Mouse (Mus musculus): ENCODE measurements at regions not wholly inside any gene's neighbourhood (a gene's known extent, or its start where the extent isn't known, plus 50 kb on each side); places are given as distances from the start of the nearest gene placed in this dataset.
"Not testable (repeated sequence)": the region's sequence is repeated elsewhere in the genome, so short reads cannot be mapped to it uniquely, and the experiment has no call there.

DNA sequence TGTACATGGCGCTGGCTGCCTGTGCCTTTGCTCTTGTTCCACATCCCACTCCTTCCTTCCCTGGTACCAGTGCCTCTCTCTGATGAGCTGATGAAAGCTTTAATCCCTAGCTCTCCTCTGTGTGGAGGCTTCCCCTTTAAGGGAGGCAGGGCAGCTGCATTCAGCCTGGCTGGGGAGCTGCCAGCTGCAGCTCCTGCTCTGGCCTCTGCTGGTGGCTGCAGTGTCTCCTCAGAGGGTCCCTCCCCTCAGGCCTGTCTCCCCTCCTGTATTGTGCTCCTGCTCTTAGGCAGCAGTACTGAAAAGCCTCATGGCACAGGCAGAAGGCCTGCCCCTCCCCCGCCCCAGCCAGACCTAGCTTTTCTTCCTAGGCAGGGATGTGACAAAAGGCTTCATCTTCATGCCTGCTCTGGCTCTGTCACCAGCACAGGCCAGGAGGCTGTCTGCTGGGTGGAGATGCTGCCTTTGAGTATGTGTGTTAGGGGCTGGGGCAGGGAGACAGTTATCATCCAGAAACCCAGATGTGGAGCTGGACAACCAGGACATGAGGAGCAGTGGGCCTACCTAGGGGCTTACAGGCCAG is 97.7 kb upstream of the Zcchc13 start:
- DNase-seq (ENCODE audit: extremely low read depth, insufficient read length, low spot score): not testable (repeated sequence)

DNA sequence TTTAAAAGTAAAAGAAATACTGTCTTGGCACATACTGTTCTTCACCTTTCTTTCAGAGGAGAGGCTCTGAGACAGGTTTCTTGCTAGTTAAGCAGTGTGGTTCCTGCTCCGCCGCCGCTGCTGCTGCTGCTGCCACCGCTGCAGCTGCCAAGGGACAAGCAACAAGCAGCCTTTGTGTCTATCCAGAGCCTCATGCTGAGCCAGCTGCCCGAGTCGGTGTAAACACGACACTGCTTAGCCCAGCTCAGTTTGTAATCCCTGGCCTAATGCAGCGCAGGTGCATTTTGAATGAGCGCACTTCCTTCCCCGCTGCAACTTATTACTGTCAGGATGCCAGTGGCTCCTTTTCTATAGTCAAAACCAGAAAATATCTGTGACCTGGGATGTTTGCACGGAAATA is 97.1 kb upstream of the Zcchc13 start:
- no peak for DNase-seq (ENCODE audit: extremely low read depth, insufficient read length, low spot score)

DNA sequence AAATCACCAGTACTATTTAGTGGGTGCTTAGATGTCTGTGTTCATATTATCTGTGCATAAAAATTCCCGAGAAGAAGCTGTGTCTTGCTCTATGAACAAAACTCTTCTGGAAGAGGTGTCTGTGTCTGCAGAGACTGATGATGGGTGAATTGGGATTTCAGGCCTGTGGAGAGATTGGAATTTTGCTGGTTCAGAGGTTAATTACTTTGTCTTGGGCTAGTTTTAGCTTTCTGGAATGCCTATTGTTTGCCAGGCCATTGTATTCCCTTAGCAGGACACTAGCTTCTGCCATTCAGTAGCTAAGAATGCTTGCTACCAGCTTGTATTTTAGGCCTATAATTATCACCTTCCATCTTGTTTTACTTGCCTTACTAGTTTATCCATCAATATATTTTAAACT is 96.6 kb upstream of the Zcchc13 start:
- DNase-seq (ENCODE audit: extremely low read depth, insufficient read length, low spot score): no peak

DNA sequence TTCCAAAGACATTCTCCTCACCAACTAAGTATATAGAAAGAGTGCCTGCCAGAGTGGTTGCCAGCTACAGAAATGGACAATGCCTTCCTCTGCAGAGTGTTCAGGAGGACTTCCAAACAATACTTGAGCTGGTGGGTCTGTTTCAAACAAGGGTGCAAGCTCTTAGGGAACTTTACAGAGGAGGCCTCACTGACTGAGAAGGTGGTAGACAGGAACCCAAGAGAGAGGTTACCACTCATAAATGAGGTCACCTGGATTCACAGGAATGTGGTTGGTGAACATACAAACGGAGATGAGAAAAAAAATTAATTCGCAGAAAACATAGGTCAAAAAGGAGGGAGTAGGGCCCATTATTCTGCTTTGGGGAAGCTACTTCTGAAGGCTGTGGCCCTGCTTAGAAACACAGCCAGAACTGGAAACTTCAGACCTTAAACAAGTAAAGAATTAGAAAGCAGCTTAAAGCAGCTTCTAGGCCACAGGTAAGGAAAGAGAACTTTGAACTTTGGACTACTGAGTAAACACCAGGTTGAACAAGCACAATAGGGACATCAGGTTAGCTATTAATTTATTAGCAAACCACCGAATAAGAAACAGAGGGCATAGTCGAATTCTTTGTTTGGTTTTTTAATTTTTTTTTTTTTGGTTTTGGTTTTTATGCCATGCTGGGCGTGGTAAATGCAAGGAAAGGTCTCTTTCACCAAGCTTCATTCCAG is 83.7 kb upstream of the Zcchc13 start:
- no peak for DNase-seq (ENCODE audit: extremely low read depth, insufficient read length, low spot score)

DNA sequence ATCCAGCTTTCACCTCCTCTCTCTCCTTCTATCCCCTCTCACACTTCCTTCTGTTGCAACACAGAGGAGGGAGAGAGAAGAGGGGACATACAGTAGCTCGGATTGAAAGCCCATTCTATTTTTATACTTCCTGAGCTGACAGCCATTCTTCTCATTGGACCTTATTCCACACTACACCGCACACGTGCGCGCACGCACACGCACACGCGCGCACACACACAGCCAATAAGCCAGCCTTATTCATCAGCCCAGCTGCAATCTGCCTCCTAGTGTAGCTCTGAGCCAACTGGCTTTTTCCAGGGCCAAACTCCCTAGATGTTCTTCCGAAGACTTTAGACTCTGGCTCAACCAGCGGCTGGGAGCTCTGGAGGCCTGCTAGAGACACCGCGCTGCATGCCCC is 79.1 kb upstream of the Zcchc13 start:
- DNase-seq (ENCODE audit: extremely low read depth, insufficient read length, low spot score): no peak

DNA sequence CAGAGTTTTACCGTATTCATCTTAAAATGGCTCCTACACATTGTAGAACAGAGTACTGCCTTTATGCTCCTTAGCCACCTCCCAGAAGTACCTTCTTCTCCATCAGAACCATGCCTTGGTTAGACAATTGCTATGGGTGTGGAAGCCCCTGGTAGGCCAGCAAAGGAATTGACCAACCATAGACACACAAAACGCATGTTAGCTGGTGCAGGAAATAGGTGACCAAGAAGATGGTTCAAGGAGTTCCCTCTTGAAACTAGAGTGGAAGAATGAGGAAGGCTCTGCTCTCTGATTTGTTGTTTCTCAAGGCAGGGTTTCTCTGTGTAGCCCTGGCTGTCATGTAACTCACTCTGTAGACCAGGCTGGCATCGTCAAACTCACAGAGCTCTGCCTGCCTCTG is 77.2 kb upstream of the Zcchc13 start:
- no peak for DNase-seq (ENCODE audit: extremely low read depth, insufficient read length, low spot score)

DNA sequence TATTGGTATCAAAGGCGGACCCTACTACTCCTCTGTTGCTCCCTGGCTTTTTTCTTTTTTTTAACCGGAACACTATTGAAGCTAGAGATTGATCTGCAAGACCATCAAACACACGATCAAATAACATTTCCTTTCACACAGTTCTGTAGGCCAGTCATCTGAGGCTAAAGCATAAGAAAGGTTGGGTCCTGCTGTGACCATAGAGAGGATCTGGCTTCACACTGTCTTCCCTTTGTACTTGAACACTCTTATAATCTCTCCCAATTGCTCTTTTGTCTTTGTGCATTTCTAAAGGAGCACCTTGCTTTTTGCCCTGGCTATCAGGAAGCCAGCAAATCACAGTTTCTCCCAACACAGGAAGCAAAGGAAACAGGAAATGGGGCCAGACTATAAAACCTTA is 76.8 kb upstream of the Zcchc13 start:
- DNase-seq (ENCODE audit: extremely low read depth, insufficient read length, low spot score): no peak

DNA sequence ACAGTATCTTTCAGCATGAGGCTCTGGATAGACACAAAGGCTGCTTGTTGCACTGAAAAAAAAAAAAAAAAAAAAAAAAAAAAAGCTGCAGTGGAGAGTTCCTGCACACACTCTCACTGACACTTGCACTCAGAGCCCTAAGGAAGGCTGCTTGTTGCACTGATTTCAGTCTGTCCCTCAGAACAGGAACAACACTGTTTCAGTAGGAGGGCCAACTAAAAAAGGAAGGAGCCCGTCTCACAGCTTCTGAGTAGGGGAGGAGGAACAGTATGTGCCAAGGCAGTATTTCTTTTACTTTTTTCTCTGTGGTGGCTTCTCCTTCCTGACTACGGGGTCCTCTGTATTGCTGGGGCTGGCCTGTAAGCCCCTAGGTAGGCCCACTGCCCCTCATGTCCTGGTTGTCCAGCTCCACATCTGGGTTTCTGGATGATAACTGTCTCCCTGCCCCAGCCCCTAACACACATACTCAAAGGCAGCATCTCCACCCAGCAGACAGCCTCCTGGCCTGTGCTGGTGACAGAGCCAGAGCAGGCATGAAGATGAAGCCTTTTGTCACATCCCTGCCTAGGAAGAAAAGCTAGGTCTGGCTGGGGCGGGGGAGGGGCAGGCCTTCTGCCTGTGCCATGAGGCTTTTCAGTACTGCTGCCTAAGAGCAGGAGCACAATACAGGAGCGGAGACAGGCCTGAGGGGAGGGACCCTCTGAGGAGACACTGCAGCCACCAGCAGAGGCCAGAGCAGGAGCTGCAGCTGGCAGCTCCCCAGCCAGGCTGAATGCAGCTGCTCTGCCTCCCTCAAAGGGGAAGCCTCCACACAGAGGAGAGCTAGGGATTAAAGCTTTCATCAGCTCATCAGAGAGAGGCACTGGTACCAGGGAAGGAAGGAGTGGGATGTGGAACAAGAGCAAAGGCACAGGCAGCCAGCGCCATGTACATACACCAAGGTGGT is 75.1 kb upstream of the Zcchc13 start:
- not testable (repeated sequence) for DNase-seq (ENCODE audit: extremely low read depth, insufficient read length, low spot score)

DNA sequence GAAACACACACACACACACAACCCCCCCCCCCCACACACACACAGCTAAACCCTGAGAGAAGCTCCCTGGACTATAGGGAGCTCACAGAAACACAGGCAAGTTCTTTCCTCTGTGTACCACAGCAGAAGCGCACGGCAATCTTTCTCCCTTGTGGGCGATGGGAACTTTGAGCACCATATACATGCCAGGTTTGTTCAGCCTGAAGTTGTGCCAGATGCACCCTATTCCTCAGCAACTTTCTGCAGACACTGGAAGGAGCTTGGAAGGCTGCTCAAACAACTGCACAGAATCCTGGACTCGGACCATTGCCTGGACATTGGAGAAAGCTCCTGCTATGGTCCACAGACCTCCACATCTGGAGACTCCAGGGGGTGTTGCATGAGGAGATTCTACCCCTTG is 74.3 kb upstream of the Zcchc13 start:
- no peak for DNase-seq (ENCODE audit: extremely low read depth, insufficient read length, low spot score)

DNA sequence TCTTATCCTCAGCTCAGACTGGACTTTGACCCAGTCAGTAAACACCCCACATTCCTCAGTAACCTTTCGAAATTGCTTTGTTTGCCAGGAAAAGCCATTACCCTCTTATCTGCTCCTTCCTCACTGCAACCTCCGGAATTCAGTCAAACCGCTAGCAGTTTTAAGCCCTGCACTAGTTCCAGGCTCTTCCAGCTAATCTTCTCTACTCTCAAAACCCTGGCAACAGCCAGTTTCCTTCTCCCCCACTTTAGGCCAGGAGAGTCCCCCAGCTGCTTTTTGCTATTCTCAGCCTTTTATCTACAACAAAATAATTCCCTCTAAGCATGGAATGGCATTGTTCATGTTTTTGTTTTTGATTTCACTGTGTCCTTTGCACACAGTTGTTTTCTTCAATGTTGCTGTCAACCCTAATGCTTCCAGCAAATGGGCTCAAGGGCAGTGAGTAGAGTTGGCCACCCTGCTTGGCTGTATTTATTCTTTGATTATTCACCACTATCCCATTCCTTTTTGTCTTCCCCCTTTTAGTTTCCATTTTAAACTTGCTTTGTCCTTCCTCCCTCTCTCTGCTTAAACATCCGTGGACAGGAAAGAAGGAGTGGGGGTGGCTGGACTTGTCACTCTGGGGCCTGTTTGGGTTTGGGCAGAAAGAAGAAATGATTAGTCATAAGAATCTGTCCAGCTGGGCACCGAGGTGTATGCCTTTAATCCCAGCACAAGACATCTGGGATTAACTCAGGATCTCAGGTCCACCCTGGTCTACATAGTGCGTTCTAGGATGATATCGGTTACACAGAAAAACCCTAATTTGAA is 73.5 kb upstream of the Zcchc13 start:
- no peak for DNase-seq (ENCODE audit: extremely low read depth, insufficient read length, low spot score)

DNA sequence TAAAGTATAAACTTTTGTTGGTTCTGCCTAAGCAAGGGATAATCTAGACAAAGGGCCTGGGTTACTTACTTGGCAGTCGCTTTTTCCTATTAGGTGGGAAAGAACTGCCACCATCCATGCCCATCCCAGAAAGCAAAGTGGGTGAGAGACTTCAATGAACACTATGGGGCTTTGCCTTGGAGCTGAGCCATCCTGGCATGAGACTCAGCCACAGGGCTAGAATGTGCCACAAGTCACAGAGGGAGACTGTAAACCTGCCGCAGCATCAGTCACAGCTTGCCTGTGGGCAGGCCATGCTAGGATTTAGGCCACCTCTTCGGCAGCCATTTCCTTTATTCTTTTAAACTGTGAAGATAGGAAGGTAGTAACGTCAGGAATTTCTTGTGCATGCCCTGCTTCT is 72.9 kb upstream of the Zcchc13 start:
- peak; percentile 25 for DNase-seq (ENCODE audit: extremely low read depth, insufficient read length, low spot score)

DNA sequence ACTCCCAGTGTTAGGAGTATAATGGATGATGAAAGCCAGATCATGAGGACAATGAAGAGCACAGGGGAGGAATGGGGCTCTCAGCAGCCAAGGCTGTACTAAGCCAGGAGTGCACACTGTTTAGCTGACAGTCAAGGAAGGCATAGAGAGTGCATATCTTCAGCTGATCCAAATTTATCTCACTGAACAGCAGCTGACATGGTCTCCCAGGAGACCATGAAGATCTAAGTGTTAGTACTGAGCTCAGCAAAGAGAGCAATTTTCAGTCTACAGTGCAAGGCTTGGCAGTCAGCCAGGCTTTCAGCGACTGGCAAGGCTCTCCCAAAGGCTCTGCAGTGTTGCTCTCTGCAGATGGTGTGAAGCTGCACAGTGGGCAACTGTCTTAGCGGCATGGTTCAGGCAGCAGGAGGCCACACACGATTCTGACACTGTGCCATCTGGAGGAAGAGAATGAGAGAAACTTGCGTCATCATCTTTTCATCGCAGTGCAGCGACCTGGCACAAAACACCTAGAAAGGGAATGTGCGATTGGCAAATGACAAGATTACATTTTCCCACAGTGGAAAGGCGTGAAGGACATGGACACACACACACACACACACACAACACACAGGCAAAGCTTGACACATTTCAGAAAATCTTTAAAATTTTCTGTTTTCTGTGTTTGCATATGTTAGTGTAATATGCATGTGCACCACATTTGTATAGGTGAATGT is 66.7 kb upstream of the Zcchc13 start:
- no peak for DNase-seq (ENCODE audit: extremely low read depth, insufficient read length, low spot score)

DNA sequence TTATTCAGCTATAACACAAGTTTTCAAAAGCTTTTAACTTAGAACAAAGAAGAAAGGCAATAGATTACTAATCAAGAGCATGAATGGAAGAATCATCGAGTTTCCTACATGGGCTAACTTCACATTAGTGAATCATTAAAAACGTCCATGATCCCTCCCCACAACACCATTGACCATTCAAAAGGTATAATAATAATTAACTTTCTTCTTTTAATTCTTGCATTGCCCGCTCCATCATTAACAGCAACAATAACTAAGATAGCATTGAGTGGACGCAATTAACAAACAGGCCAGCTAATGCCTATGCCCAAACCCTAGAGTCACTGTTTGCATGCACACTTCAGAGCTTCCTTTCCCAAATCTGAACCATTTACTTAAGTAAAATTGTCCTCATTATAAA is 57.0 kb upstream of the Zcchc13 start:
- no peak for DNase-seq (ENCODE audit: extremely low read depth, insufficient read length, low spot score)

DNA sequence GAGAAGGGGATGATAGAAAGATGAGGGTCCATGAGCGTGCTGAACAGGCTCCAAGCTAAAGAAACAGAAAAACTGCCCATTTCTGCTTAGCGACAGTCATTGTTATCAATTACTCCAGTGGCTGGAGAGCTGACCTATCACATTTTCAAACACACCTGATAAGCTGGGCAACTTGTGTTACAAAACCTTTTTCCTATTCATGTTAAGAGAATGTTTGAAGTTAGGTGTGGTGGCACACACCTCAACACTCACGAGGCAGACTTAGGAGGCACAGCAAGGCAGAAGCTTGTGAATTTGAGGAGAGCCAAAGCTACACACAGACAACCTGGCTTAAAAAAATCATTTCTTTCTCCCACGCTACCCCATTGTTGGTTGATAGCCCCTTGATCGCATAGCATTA is 50.9 kb upstream of the Zcchc13 start:
- no peak for DNase-seq (ENCODE audit: extremely low read depth, insufficient read length, low spot score)

Measured in 3134 (cell line).